Mouse (Mus musculus) Patski (cell line): ENCODE data around the gene Trim16. TPM values are rescaled to one million over a fixed set of nuclear protein-coding genes. Genes with fewer than 3 reads are reported as not detected.

Experiments
- ATAC-seq: fragments of 100-300 bp; one replicate; pipeline ENCODE4 v1.8.0; 2021
- CTCF ChIA-PET: fragments of 350-600 bp; sonication (Branson Sonifier 250); formaldehyde crosslinking; loops from one replicate; lab custom pipeline; 2022; ENCODE audit warnings: inconsistent platforms; lab: Charles Lee
- POLR2A ChIA-PET: fragments of 350-600 bp; sonication (Branson Sonifier 250); formaldehyde crosslinking; loops from one replicate; lab custom pipeline; 2022; ENCODE audit warnings: antibody characterized with exemption, inconsistent platforms; lab: Charles Lee
- DNase-seq: peaks from one replicate; pipeline ENCODE4 v3.0.0-alpha.2; 2011; ENCODE audit warnings: low read depth, low spot score
- H3K27me3 ChIP-seq: fragments of 371-371 bp; one replicate; pipeline ENCODE4 v1.5.1; 2021
- CTCF ChIP-seq: fragments of 100-300 bp; IDR thresholded peaks from one replicate; pipeline ENCODE4 v1.5.1; 2021
- in situ Hi-C: fragments of 300-500 bp; cut with MboI; formaldehyde crosslinking; loops from 3 replicates; pipeline ENCODE4 v1.11.1; 2018; ENCODE audit warnings: low pct_unique_long_range_greater_than_20kb, mixed read lengths
- polyA plus RNA-seq: library from polyadenylated mRNA; unstranded; gene quantifications from one replicate; pipeline ENCODE4 v1.2.3, GENCODE M21; 2021

Trim16 gene
- 2.8 TPM for polyA plus RNA-seq

GRCm38 (mm10) chr11:62820059-62820541 lies at the start of gene Trim16:
Gene Trim16 (plus strand): TSS chr11:62820231.
- H3K27me3 ChIP-seq: no peaks in the 10 kb centered on the region
- CTCF ChIA-PET: interaction anchor here (1.2 to 1.5 kb wide), 2 partner anchors 15 to 28 kb away, joined by 3 to 4 read pairs; no protein-coding TSS in a partner anchor
- POLR2A ChIA-PET: interaction anchor here (0.7 to 1.1 kb wide), 3 partner anchors 8 to 217 kb away, joined by 3 to 4 read pairs (median 3); no protein-coding TSS in a partner anchor
- DNase-seq (peak; percentile 64), ATAC-seq (peak; percentile 92)
- TF ChIP-seq CTCF: no peak
- in situ Hi-C loops: no loop called here

- H3K27me3 ChIP-seq: peaks cover 7% of the 10 kb centered on the region
- in situ Hi-C loops: no loop called here
- ATAC-seq (no peak), DNase-seq (no peak)
- ChIA-PET POLR2A (no interaction called here), CTCF (no interaction called here)
- TF ChIP-seq CTCF: no peak
Measured at GRCm38 (mm10) chr11:62776510-62776909, 43.5 kb upstream of the Trim16 start.

GRCm38 (mm10) chr11:62788935-62789616 lies 31.0 kb upstream of the Trim16 start, which contains the start of gene Zfp286:
Gene Zfp286 (minus strand): TSS chr11:62789462.
- in situ Hi-C loops: no loop called here
- no peak for TF ChIP-seq CTCF

GRCm38 (mm10) chr11:62789617-62789936 lies 30.5 kb upstream of the Trim16 start:
- ATAC-seq (no peak), DNase-seq (no peak)
- CTCF ChIA-PET: no interaction called here
- in situ Hi-C loops: no loop called here
- POLR2A ChIA-PET: no interaction called here
- no peak for TF ChIP-seq CTCF
- peaks cover 37% of the 10 kb centered on the region for H3K27me3 ChIP-seq

More at GRCm38 (mm10) chr11:62788935-62789616, 31.0 kb upstream of the Trim16 start, which contains the start of gene Zfp286:
- peak; percentile 39 for ATAC-seq
- peak; percentile 17 for DNase-seq
- ChIA-PET CTCF (no interaction called here), POLR2A (no interaction called here)
- H3K27me3 ChIP-seq: peaks cover 40% of the 10 kb centered on the region

GRCm38 (mm10) chr11:62804119-62804518 lies 15.9 kb upstream of the Trim16 start:
- DNase-seq (no peak), ATAC-seq (no peak)
- in situ Hi-C loops: no loop called here
- ChIA-PET CTCF (interaction anchor here (1.9 kb wide), 1 partner anchor 16 kb away, joined by 4 read pairs; the partner anchor contains the start of gene Trim16), POLR2A (no interaction called here)
- TF ChIP-seq CTCF: no peak
- peaks cover 9% of the 10 kb centered on the region for H3K27me3 ChIP-seq

- DNase-seq (no peak), ATAC-seq (no peak)
- in situ Hi-C loops: no loop called here
- ChIA-PET CTCF (no interaction called here), POLR2A (no interaction called here)
- H3K27me3 ChIP-seq: no peaks in the 10 kb centered on the region
- TF ChIP-seq CTCF: no peak
Measured at GRCm38 (mm10) chr11:62807965-62808364, 12.1 kb upstream of the Trim16 start.

- DNase-seq (no peak), ATAC-seq (no peak)
- peak; percentile 50 for TF ChIP-seq CTCF
- ChIA-PET POLR2A (no interaction called here), CTCF (interaction anchor here (0.9 to 1.4 kb wide), 3 partner anchors 29 to 53 kb away, joined by 3 to 4 read pairs (median 3); no protein-coding TSS in a partner anchor)
- no peaks in the 10 kb centered on the region for H3K27me3 ChIP-seq
- in situ Hi-C loops: no loop called here
Measured at GRCm38 (mm10) chr11:62809201-62809600, 10.8 kb upstream of the Trim16 start.

- ATAC-seq (no peak), DNase-seq (no peak)
- POLR2A ChIA-PET: interaction anchor here (1.5 kb wide), 1 partner anchor 8 kb away, joined by 4 read pairs; the partner anchor contains the start of gene Trim16
- TF ChIP-seq CTCF: no peak
- in situ Hi-C loops: no loop called here
- CTCF ChIA-PET: interaction anchor here (1.3 kb wide), 1 partner anchor 41 kb away, joined by 3 read pairs; no protein-coding TSS in a partner anchor
- no peaks in the 10 kb centered on the region for H3K27me3 ChIP-seq
Measured at GRCm38 (mm10) chr11:62812268-62812667, 7.8 kb upstream of the Trim16 start.

- ChIA-PET POLR2A (no interaction called here), CTCF (no interaction called here)
- in situ Hi-C loops: no loop called here
- ATAC-seq: no peak
- H3K27me3 ChIP-seq: no peaks in the 10 kb centered on the region
- no peak for DNase-seq
- no peak for TF ChIP-seq CTCF
Measured at GRCm38 (mm10) chr11:62813497-62813896, 6.5 kb upstream of the Trim16 start.

GRCm38 (mm10) chr11:62813970-62814624 lies 5.9 kb upstream of the Trim16 start:
- no peak for TF ChIP-seq CTCF
- ChIA-PET CTCF (no interaction called here), POLR2A (no interaction called here)
- no peaks in the 10 kb centered on the region for H3K27me3 ChIP-seq
- DNase-seq: no peak
- in situ Hi-C loops: no loop called here
- ATAC-seq: peak; percentile 60

- TF ChIP-seq CTCF: no peak
- POLR2A ChIA-PET: no interaction called here
- ATAC-seq: no peak
- in situ Hi-C loops: no loop called here
- DNase-seq: no peak
- H3K27me3 ChIP-seq: no peaks in the 10 kb centered on the region
- CTCF ChIA-PET: no interaction called here
Measured at GRCm38 (mm10) chr11:62814625-62815024, 5.4 kb upstream of the Trim16 start.
